Mouse (Mus musculus): Measurements from ENCODE around the gene Pxn. TPM values are rescaled to one million over a fixed set of nuclear protein-coding genes. Genes with fewer than 3 reads are reported as not detected.

The Pxn gene
- polyA plus RNA-seq, 1 experiment from 2014 or later: 19.3 TPM

DNA sequence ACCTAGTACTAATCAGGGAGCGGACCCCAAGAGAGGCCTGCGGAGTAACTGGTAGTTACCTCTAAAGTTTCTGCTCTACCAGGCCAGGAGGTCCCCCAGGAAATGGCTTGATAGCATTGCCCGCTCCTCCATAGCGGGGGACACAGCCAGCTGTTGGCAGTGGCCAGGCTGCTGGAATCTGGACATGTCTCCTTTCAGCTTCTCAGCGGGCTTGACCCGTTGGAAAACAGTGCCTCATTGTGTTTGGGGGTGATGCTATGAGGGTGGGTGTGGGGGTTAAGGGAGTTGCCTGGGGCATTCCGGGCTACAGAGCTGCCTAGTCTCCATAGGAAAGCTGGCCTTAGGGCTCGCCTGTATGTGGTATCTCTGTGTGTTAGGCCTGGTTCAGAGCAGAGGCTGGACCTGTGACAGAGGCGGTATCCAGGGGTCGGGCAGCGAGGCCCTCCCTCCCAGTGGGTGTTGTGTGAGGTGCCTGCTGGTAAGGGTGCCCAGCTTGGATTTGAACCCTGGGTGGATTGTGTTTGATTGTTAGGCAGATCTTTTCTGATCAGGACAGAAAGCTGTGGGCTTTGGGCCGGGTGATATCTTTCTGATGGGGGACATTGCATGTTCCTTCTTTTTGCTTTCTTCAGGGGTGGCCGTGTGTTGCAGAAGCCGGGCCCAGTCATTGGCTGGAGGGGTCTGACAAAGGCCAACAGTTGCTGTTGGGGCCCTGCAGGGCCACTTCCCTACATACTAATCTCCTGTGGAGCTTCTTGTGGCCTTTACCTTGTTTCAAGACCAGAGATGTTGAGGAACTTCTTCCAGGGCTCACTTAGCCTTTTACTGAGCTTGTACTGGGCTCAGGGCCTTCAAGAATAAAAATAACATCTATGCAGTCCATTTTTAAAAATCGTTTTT, 3.6 kb downstream of the Pxn start:
- DNase-seq (ENCODE audit: low spot score) (no peak), ATAC-seq (replicated peaks; ENCODE audit: low FRiP score, low TSS enrichment, low read depth) (no peak)
- Histone ChIP-seq H3K9me3 (ENCODE audit: control insufficient read depth, low read length) (no peaks in the 10 kb centered on the region), H3K27ac (ENCODE audit: low read depth) (peak overlapping the region; percentile 48; the same call in 1 of the 2 replicates), H3K9ac (ENCODE audit: low read length) (no peak overlapping the region), H3K36me3 (ENCODE audit: control insufficient read depth, insufficient read depth, low read length) (no peaks in the 10 kb centered on the region), H3K4me2 (ENCODE audit: low read length) (peak overlapping the region; percentile 96), H3K4me1 (replicated peaks; ENCODE audit: control insufficient read depth, insufficient read depth, low read length) (peaks cover 40% of the 10 kb centered on the region), H3K27me3 (replicated peaks; ENCODE audit: control insufficient read depth, insufficient read depth, low read length) (no peaks in the 10 kb centered on the region), H3K4me3 (ENCODE audit: low read depth, low read length) (no peak overlapping the region)
- WGBS: 69% methylated on average over 15 of the region's 15 CpGs

DNA sequence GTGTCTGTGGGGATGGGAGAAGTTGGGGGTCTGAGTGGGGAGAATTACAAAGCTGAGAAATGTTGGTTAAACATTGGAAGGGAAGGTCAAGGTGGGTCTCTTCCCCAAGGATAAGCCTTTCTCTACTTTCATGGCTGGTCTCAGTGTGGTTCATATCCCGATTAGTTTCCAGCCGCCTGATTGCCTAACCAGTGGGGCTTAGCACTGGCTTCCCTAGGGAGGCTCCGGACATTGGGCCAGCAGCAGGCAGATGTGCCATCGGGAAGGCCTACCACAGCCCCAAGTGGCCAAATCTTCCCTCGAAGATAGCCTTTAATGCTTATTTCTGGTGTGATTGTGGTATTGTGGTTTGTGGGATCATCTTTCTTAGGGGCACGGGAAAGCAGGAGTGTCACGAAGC, 5.9 kb downstream of the Pxn start:
- Histone ChIP-seq H3K36me3 (ENCODE audit: control insufficient read depth, insufficient read depth, low read length) (no peaks in the 10 kb centered on the region), H3K9ac (ENCODE audit: low read length) (no peak overlapping the region), H3K9me3 (ENCODE audit: control insufficient read depth, low read length) (no peaks in the 10 kb centered on the region), H3K27me3 (replicated peaks; ENCODE audit: control insufficient read depth, insufficient read depth, low read length) (no peaks in the 10 kb centered on the region), H3K4me3 (ENCODE audit: low read depth, low read length) (no peak overlapping the region), H3K4me1 (replicated peaks; ENCODE audit: control insufficient read depth, insufficient read depth, low read length) (peaks cover 48% of the 10 kb centered on the region), H3K27ac (ENCODE audit: low read depth) (no peak overlapping the region), H3K4me2 (ENCODE audit: low read length) (no peak overlapping the region)
- DNase-seq (ENCODE audit: low spot score) (no peak), ATAC-seq (replicated peaks; ENCODE audit: low FRiP score, low TSS enrichment, low read depth) (no peak)
- 91% methylated on average over 7 of the region's 7 CpGs for WGBS

DNA sequence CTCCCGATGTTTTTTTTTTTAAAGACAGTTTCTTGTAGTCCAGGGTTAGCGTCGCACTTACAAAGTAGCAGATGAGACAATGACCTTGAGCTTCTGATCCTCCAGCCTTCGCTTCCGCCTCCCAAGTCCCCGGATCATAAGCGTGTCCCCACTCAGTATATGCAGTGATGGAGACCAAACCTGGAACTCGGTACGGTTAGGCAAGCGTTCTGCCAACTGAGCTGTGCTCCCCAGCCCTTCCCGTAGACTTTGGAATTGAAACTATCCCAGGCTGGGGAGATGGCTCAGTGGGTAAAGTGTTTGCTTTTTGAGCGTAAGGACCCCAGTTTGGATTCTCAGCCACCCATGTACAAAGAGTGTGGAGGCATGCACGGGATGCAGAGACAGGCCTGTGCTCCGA, 6.8 kb downstream of the Pxn start:
- Histone ChIP-seq H3K9me3 (ENCODE audit: control insufficient read depth, low read length) (no peaks in the 10 kb centered on the region), H3K27me3 (replicated peaks; ENCODE audit: control insufficient read depth, insufficient read depth, low read length) (no peaks in the 10 kb centered on the region), H3K4me1 (replicated peaks; ENCODE audit: control insufficient read depth, insufficient read depth, low read length) (peaks cover 39% of the 10 kb centered on the region), H3K9ac (ENCODE audit: low read length) (no peak overlapping the region), H3K27ac (ENCODE audit: low read depth) (no peak overlapping the region), H3K36me3 (ENCODE audit: control insufficient read depth, insufficient read depth, low read length) (no peaks in the 10 kb centered on the region), H3K4me2 (ENCODE audit: low read length) (no peak overlapping the region), H3K4me3 (ENCODE audit: low read depth, low read length) (no peak overlapping the region)
- no peak for DNase-seq (ENCODE audit: low spot score)
- WGBS: 94% methylated on average over 14 of the region's 14 CpGs
- ATAC-seq (replicated peaks; ENCODE audit: low FRiP score, low TSS enrichment, low read depth): no peak

DNA sequence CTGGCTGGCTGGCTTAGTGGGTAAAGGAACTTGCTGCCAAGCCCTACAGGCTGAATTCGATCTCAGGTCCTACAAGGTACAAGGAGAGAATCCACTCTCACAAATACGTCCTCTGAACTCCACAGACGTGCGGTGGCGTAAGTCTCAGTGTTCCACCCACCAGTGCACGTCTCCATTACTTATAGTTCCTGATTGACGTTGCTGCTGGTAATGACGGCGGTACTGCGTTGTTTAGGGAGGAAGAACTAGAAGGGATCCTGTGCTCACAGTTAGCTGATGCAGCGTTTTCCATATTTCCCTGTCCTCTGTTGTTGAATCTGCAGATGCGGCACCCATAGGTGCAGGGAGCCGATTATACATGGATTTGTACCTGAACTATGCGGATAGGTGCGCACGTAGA, 7.2 kb downstream of the Pxn start:
- DNase-seq (ENCODE audit: low spot score) (no peak), ATAC-seq (replicated peaks; ENCODE audit: low FRiP score, low TSS enrichment, low read depth) (no peak)
- WGBS: 91% methylated on average over 16 of the region's 16 CpGs
- H3K27me3 ChIP-seq (replicated peaks; ENCODE audit: control insufficient read depth, insufficient read depth, low read length): no peaks in the 10 kb centered on the region
- H3K36me3 ChIP-seq (ENCODE audit: control insufficient read depth, insufficient read depth, low read length): no peaks in the 10 kb centered on the region
- no peak overlapping the region for H3K4me2 ChIP-seq (ENCODE audit: low read length)
- no peaks in the 10 kb centered on the region for H3K9me3 ChIP-seq (ENCODE audit: control insufficient read depth, low read length)
- no peak overlapping the region for H3K4me3 ChIP-seq (ENCODE audit: low read depth, low read length)
- H3K27ac ChIP-seq (ENCODE audit: low read depth): no peak overlapping the region
- H3K4me1 ChIP-seq (replicated peaks; ENCODE audit: control insufficient read depth, insufficient read depth, low read length): peaks cover 34% of the 10 kb centered on the region
- H3K9ac ChIP-seq (ENCODE audit: low read length): no peak overlapping the region

DNA sequence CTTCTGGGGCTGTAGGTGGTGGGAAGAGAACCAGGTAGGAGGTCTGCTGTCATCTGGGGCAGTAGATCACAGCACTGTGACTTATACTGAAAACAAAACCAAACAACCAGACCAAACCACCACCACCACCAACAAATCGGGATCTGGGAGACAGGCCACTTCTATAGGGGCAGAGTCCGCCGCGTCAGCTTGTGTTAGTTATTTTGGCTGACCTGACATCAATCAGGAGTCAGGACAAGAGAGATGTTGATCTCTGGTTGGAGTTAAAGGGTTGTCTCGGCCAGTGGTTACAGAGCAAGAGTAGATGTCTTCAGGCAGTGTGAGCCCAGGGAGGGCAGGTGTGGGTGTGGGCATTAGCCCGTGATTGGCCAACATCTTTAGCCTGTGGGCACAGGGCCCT, 7.9 kb downstream of the Pxn start:
- DNase-seq (ENCODE audit: low spot score) (no peak), ATAC-seq (replicated peaks; ENCODE audit: low FRiP score, low TSS enrichment, low read depth) (no peak)
- no peaks in the 10 kb centered on the region for H3K9me3 ChIP-seq (ENCODE audit: control insufficient read depth, low read length)
- 63% methylated on average over 6 of the region's 6 CpGs for WGBS
- H3K9ac ChIP-seq (ENCODE audit: low read length): no peak overlapping the region
- H3K27ac ChIP-seq (ENCODE audit: low read depth): peak overlapping the region; percentile 54
- no peak overlapping the region for H3K4me2 ChIP-seq (ENCODE audit: low read length)
- no peaks in the 10 kb centered on the region for H3K36me3 ChIP-seq (ENCODE audit: control insufficient read depth, insufficient read depth, low read length)
- peaks cover 30% of the 10 kb centered on the region for H3K4me1 ChIP-seq (replicated peaks; ENCODE audit: control insufficient read depth, insufficient read depth, low read length)
- H3K27me3 ChIP-seq (replicated peaks; ENCODE audit: control insufficient read depth, insufficient read depth, low read length): no peaks in the 10 kb centered on the region
- no peak overlapping the region for H3K4me3 ChIP-seq (ENCODE audit: low read depth, low read length)

DNA sequence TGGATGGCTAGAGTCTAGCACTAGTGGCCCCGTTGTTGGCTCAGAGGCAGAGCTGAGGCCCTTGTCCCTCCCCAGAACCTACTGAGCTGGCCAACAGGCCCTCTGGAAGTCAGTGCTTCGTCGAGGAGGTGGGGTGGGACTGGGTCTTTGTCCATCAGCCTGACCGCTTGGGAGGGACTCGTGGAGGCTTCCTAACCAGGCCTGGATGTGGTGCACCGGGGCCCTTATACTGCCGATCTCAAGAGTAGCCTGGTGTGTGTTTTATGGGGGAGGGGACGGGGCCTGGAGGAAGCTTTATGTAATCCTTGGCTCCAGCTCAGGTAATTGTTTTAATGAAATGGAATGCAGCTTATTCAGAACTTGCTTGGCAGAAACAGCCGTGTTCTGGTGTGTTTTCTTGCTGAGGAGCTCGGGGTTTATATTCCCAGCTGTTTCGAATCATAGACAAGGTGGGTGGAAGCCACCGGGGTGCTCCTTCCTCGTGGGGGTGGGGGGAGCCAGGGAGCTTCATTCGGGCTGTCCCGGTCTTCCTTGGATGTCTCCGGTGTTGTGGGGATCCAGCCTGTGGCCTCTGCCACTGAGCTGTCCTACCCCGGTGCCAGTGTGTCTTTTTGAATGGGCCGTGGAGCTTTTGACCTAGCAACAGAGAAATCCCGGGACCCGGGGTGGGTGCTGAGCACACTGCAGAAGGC, 8.6 kb downstream of the Pxn start:
- WGBS: 32% methylated on average over 20 of the region's 20 CpGs
- peaks cover 26% of the 10 kb centered on the region for H3K4me1 ChIP-seq (replicated peaks; ENCODE audit: control insufficient read depth, insufficient read depth, low read length)
- H3K9ac ChIP-seq (ENCODE audit: low read length): no peak overlapping the region
- H3K36me3 ChIP-seq (ENCODE audit: control insufficient read depth, insufficient read depth, low read length): no peaks in the 10 kb centered on the region
- peak overlapping the region; percentile 54 for H3K27ac ChIP-seq (ENCODE audit: low read depth)
- no peak for DNase-seq (ENCODE audit: low spot score)
- no peak overlapping the region for H3K4me3 ChIP-seq (ENCODE audit: low read depth, low read length)
- peak; percentile 72 for ATAC-seq (replicated peaks; ENCODE audit: low FRiP score, low TSS enrichment, low read depth)
- H3K27me3 ChIP-seq (replicated peaks; ENCODE audit: control insufficient read depth, insufficient read depth, low read length): no peaks in the 10 kb centered on the region
- no peaks in the 10 kb centered on the region for H3K9me3 ChIP-seq (ENCODE audit: control insufficient read depth, low read length)
- peak overlapping the region; percentile 35 for H3K4me2 ChIP-seq (ENCODE audit: low read length)

DNA sequence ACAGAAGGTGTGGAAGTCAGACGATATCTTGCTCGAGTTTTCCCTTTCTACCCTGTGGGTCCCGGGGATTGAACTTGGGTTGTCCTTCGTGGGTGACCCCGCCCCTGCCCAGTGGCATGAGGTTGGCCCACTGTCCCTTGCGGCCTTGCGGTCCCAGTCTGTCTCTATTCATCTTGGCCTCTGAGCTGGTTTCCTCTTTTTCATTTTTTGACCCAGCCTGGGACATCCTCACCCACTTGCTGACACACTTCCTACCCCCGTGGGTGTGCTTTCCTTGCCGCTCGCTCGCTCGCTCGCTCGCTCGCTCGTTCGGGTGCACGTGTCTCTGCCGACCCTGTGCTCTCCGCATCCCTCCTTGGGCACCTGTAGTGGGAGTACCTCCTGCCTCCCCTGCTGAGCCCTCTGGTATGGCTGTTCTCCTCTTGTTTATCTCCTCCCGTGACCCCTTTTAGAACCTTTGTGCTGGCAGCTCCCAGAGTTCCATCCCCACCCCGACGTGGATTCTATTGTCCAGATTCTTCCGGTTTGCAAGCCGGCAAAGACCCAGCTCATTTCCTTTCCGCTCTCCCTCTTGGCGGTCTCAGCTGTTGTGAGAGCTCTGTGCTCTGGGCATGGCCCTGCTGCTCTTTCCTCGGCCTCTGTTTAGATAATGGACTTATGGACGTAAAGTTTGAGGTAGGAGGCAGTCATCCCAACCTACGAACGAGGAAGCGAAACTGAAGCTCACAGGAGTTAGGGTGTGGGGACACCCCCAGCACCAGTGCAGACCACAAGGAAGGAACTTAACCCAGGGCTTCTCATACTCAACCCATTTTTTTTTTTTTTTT, 9.8 kb downstream of the Pxn start:
- Histone ChIP-seq H3K4me3 (ENCODE audit: low read depth, low read length) (no peak overlapping the region), H3K9ac (ENCODE audit: low read length) (no peak overlapping the region), H3K4me2 (ENCODE audit: low read length) (no peak overlapping the region), H3K27ac (ENCODE audit: low read depth) (peak overlapping the region; percentile 54), H3K9me3 (ENCODE audit: control insufficient read depth, low read length) (no peaks in the 10 kb centered on the region), H3K36me3 (ENCODE audit: control insufficient read depth, insufficient read depth, low read length) (no peaks in the 10 kb centered on the region), H3K4me1 (replicated peaks; ENCODE audit: control insufficient read depth, insufficient read depth, low read length) (peaks cover 29% of the 10 kb centered on the region), H3K27me3 (replicated peaks; ENCODE audit: control insufficient read depth, insufficient read depth, low read length) (no peaks in the 10 kb centered on the region)
- no peak for DNase-seq (ENCODE audit: low spot score)
- ATAC-seq (replicated peaks; ENCODE audit: low FRiP score, low TSS enrichment, low read depth): no peak
- 75% methylated on average over 32 of the region's 32 CpGs for WGBS

DNA sequence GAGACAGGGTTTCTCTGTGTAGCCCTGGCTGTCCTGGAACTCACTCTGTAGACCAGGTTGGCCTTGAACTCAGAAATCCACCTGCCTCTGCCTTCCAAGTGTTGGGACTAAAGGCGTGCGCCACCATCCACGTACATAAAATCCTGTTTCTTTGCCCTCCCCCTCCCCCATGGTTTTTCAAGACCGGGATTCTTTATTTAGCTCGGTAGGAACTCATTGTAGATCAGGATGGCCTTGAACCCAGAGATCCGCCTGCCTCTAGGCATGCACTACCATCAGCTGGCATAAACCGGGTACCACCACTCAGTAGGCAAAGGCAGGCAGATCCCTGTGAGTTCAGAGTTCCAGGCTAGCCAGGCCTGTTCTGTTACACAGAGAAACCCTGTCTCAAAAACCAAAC, 10.4 kb downstream of the Pxn start:
- 83% methylated on average over 7 of the region's 7 CpGs for WGBS
- H3K9ac ChIP-seq (ENCODE audit: low read length): no peak overlapping the region
- peak overlapping the region; percentile 54 for H3K27ac ChIP-seq (ENCODE audit: low read depth)
- no peak for DNase-seq (ENCODE audit: low spot score)
- H3K36me3 ChIP-seq (ENCODE audit: control insufficient read depth, insufficient read depth, low read length): no peaks in the 10 kb centered on the region
- H3K27me3 ChIP-seq (replicated peaks; ENCODE audit: control insufficient read depth, insufficient read depth, low read length): no peaks in the 10 kb centered on the region
- ATAC-seq (replicated peaks; ENCODE audit: low FRiP score, low TSS enrichment, low read depth): no peak
- peaks cover 35% of the 10 kb centered on the region for H3K4me1 ChIP-seq (replicated peaks; ENCODE audit: control insufficient read depth, insufficient read depth, low read length)
- no peak overlapping the region for H3K4me3 ChIP-seq (ENCODE audit: low read depth, low read length)
- no peak overlapping the region for H3K4me2 ChIP-seq (ENCODE audit: low read length)
- no peaks in the 10 kb centered on the region for H3K9me3 ChIP-seq (ENCODE audit: control insufficient read depth, low read length)

Data from intestine, embryonic 14.5 days (tissue).